Mouse (Mus musculus): ENCODE results near the gene Maml2. TPM values are rescaled to one million over a fixed set of nuclear protein-coding genes. Genes with fewer than 3 reads are reported as not detected.

The Maml2 gene
- total RNA-seq, 2 experiments from 2014 or later = 5.0 to 6.5 TPM

GRCm38 (mm10) chr9:13661768-13662623 is 364.2 kb downstream of the Maml2 start:
- DNase-seq (ENCODE audit: low spot score in 2 of 2) = no peak

- no peak for DNase-seq (ENCODE audit: low spot score in 2 of 2)
Measured at GRCm38 (mm10) chr9:13665487-13665969, 367.8 kb downstream of the Maml2 start.

- DNase-seq (ENCODE audit: low spot score in 2 of 2) = no peak
Measured at GRCm38 (mm10) chr9:13667955-13668354, 370.2 kb downstream of the Maml2 start.

DNA sequence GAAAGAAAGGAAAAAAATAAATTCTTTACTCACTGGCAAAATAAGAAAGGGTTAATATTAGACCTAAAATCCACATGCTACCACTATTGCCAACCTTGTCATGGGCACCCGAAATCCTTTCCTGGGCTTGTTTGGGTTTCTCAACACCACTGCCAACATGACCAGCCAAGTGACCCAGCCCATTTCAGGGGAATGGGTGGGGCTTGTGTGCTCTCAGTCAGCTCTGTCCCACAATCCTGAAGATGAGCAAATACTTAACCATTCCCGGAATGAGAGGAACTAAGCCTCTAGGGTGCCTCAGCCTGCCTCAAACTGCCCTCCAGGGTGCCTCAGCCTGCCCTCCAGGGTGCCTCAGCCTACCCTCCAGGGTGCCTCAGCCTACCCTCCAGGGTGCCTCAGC is 371.0 kb downstream of the Maml2 start:
- no peak for DNase-seq (ENCODE audit: low spot score in 2 of 2)

- DNase-seq (ENCODE audit: low spot score in 2 of 2) = no peak
Measured at GRCm38 (mm10) chr9:13671125-13671769, 373.5 kb downstream of the Maml2 start.

DNA sequence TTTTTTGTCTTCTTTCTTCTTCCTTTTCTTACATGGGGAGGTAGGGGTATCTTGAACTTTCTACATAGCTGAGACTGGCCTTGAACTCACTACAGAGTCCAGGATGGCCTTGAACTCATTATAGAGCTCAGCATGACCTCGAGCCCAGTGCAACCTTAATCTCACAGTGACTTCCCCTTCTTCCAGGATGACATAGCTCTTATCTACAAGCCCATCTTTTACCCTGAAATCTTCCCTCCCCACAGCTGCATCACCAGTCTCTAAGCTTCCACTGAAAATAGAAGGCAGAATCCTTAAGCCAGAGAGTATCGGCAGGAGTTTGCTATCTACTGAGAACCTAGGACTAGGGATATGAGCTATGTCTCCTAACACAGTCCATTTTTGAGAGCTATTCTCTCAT is 375.5 kb downstream of the Maml2 start:
- DNase-seq (ENCODE audit: low spot score in 2 of 2) = no peak

GRCm38 (mm10) chr9:13678026-13678425 is 380.3 kb downstream of the Maml2 start:
- DNase-seq (ENCODE audit: low spot score in 2 of 2) = no peak

DNA sequence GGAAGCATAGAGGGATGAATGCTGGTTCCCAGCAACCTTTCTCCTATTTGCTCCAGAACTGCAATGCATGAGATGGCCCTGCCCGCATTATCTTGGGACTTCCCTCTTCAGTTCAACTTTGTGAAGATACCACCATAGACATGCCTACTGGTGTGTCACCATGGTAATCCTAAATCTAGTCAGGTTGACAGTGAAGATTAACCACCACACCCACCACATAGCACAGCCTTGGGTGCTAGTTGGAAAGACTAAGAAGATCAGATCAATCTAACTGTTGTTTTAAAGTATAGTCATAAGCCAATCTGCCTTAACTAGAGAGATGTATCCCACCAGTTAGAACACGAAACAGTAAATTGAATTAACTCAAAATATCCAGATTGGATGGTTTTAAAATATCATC is 381.9 kb downstream of the Maml2 start:
- no peak for DNase-seq (ENCODE audit: low spot score in 2 of 2)

GRCm38 (mm10) chr9:13681147-13681546 is 383.4 kb downstream of the Maml2 start:
- DNase-seq (ENCODE audit: low spot score in 2 of 2) = no peak

GRCm38 (mm10) chr9:13681581-13682038 is 383.9 kb downstream of the Maml2 start:
- no peak for DNase-seq (ENCODE audit: low spot score in 2 of 2)

DNA sequence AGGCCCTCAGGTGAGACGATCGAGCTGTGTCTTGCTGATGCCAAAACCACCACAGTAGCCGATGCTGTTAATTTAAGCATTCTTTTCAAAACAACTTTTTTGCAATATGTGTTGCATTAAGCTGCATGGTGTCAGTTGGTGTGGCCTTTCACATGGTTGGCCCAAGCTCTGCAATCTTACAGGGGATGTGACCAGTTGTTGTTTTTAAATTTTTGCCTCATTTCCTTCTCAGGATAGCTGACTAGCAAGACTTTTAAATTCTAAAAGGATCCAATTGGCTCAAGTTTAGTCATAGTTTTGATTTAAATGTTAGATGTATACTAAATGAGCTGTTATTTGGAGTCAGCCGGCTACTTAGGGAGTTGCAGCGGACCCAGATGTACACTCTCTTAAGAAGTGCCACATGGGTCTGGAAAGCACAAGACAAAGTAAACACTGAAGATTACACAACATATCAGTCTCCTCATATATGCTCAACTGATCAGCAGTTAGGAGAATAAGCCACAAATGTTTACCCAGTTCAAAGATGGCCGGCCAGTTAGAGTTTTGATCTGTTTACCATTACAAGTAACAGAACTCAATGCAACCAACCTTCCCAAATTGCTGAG is 386.7 kb downstream of the Maml2 start:
- no peak for DNase-seq (ENCODE audit: low spot score in 2 of 2)

GRCm38 (mm10) chr9:13686977-13687659 is 389.4 kb downstream of the Maml2 start:
- no peak for DNase-seq (ENCODE audit: low spot score in 2 of 2)

GRCm38 (mm10) chr9:13688997-13689396 is 391.2 kb downstream of the Maml2 start:
- no peak for DNase-seq (ENCODE audit: low spot score in 2 of 2)

DNA sequence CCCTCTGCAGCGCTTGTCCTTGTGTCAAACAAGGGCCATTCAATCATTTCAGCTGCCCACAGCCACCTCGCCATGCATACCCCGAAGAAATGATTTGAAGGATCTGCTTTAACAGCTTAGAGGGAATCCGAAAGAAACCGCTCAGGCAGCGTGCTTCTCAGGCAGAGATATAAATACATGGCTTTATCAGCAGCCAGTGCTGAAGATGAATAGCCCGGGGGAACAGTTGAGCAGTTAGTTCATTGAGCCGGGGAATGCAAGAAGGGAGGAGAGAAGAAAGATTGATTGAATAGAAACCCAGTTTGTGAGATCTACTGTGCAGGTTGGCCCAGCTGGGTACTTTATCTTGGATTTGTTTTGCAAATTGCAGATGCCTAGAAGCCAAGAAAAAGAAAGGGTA is 392.6 kb downstream of the Maml2 start:
- no peak for DNase-seq (ENCODE audit: low spot score in 2 of 2)

DNA sequence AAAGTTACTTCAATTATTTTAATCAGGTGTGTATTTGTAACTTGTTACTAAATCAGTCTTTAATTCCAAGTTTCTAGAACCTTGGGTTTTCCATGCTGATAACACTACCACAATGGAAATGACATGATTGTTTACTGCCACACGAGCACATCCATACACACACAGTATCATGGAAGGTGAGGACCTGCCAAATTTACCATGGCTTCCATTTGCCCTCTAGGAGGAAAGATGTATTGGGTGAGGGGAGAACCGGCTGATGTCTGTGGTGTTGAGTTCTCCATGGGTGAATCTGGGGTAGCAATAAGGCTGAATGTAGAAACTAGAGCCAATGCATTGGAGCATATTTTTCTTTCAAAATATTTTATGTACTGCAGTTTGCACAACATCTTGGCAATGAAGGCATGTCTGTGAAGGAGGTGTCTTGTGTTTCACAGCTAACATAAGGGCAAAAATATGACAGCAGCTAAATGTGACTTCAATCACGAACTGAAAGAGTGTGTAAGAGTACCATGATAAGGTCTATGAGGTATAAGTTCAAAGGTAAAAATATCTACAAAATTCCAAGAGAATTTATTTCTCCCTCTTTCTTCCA is 396.0 kb downstream of the Maml2 start:
- DNase-seq (ENCODE audit: low spot score in 2 of 2) = no peak

DNA sequence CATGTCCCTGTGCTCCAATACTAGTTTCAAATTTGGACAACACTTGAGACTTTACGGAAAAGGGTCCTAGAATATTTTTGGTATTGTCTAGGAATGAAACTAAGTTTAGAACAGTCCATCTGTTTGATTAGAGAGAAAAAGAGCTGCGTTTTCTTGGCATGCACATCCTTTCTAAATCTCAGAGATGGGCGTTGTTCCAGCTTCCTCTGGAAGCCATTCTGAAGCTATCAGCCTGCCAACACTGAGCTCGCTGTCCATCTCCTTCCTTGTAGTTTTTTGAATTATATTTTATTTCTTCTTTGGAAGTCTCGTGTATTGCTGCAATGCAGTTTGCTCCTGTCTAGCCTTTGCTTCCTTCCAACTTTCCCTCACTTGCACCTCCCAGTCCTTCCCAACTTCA is 396.5 kb downstream of the Maml2 start:
- no peak for DNase-seq (ENCODE audit: low spot score in 2 of 2)

- DNase-seq (ENCODE audit: low spot score in 2 of 2) = no peak
Measured at GRCm38 (mm10) chr9:13697041-13697811, 399.5 kb downstream of the Maml2 start.

GRCm38 (mm10) chr9:13697869-13698268 is 400.1 kb downstream of the Maml2 start:
- no peak for DNase-seq (ENCODE audit: low spot score in 2 of 2)

GRCm38 (mm10) chr9:13699061-13699780 is 401.5 kb downstream of the Maml2 start:
- no peak for DNase-seq (ENCODE audit: low spot score in 2 of 2)

GRCm38 (mm10) chr9:13699781-13700116 is 402.0 kb downstream of the Maml2 start:
- DNase-seq (ENCODE audit: low spot score in 2 of 2) = no peak
